Mouse (Mus musculus) forebrain, embryonic 11.5 days (tissue): ENCODE measurements around the gene Kcnma1. TPM values are rescaled to one million over a fixed set of nuclear protein-coding genes. Genes with fewer than 3 reads are reported as not detected.

Source experiments
- ATAC-seq: fragments of 200-750 bp; cut with Nextera tagmentation; replicated peaks from 2 replicates; pipeline ENCODE4 v1.8.0; 2017; ENCODE audit warnings: moderate TSS enrichment; ENCODE audit not compliant: low FRiP score
- DNase-seq: peaks from one replicate; pipeline ENCODE4 v3.0.0-alpha.2; 2017; ENCODE audit warnings: low spot score
- H3K27ac ChIP-seq: fragments of 300-500 bp; sonication (generic); 2 replicates; pipeline ENCODE4 v1.5.1; 2014; ENCODE audit warnings: low read depth, low read length
- H3K27me3 ChIP-seq: fragments of 300-500 bp; sonication (generic); 2 replicates; pipeline ENCODE4 v1.6.1; 2014; ENCODE audit warnings: mild to moderate bottlenecking, low read length, mixed read lengths; ENCODE audit not compliant: control insufficient read depth, insufficient read depth
- H3K36me3 ChIP-seq: fragments of 300-500 bp; sonication (generic); 2 replicates; pipeline ENCODE4 v1.6.1; 2014; ENCODE audit warnings: mild to moderate bottlenecking, low read length, moderate library complexity, mixed read lengths; ENCODE audit not compliant: control insufficient read depth, insufficient read depth
- H3K4me1 ChIP-seq: fragments of 300-500 bp; sonication (generic); replicated peaks from 2 replicates; pipeline ENCODE4 v1.6.1; 2014; ENCODE audit warnings: low read length, mixed read lengths; ENCODE audit not compliant: control insufficient read depth, insufficient read depth
- H3K4me2 ChIP-seq: fragments of 300-500 bp; sonication (generic); 2 replicates; pipeline ENCODE4 v1.6.1; 2014; ENCODE audit warnings: low read depth, mild to moderate bottlenecking, low read length, moderate library complexity, mixed read lengths; ENCODE audit not compliant: severe bottlenecking
- H3K4me3 ChIP-seq: fragments of 300-500 bp; sonication (generic); 2 replicates; pipeline ENCODE4 v1.5.1; 2014; ENCODE audit warnings: low read depth, low read length
- H3K9ac ChIP-seq: fragments of 300-500 bp; sonication (generic); 2 replicates; pipeline ENCODE4 v1.6.1; 2014; ENCODE audit warnings: low read length
- H3K9me3 ChIP-seq: fragments of 300-500 bp; sonication (generic); 2 replicates; pipeline ENCODE4 v1.6.1; 2016; ENCODE audit warnings: low read length, mixed read lengths; ENCODE audit not compliant: control insufficient read depth
- WGBS: fragments of 180-500 bp; shearing (Covaris S2); extraction: QIAGEN DNeasy Blood & Tissue Kit; methylation state at CpG from one replicate; pipeline ENCODE4 v1.1.7; 2014; 5-methylcytosine and 5-hydroxymethylcytosine counted together
- polyA plus RNA-seq: library from polyadenylated mRNA; unstranded; fragments of >200 nt; fragmentation: Nextera tagmentation; extraction: Ambion mirVana; gene quantifications from 2 replicates; pipeline ENCODE4 v1.2.1, GENCODE M21; 2014

Gene Kcnma1
- polyA plus RNA-seq, 1 experiment from 2014 or later, result 0.45 TPM

- H3K27me3 ChIP-seq, result no peaks in the 10 kb centered on the region
- H3K36me3 ChIP-seq, result no peaks in the 10 kb centered on the region
- 48% methylated on average over 4 of the region's 4 CpGs for whole genome bisulfite sequencing
- no peak overlapping the region for H3K27ac ChIP-seq
- no peak overlapping the region for H3K4me3 ChIP-seq
- no peak overlapping the region for H3K9ac ChIP-seq
- no peaks in the 10 kb centered on the region for H3K4me1 ChIP-seq
- ATAC-seq, result no peak
- no peaks in the 10 kb centered on the region for H3K9me3 ChIP-seq
- no peak for DNase-seq
- no peak overlapping the region for H3K4me2 ChIP-seq
Observed at GRCm38 (mm10) chr14:23266554-23267309, 747.6 kb downstream of the Kcnma1 start.

DNA sequence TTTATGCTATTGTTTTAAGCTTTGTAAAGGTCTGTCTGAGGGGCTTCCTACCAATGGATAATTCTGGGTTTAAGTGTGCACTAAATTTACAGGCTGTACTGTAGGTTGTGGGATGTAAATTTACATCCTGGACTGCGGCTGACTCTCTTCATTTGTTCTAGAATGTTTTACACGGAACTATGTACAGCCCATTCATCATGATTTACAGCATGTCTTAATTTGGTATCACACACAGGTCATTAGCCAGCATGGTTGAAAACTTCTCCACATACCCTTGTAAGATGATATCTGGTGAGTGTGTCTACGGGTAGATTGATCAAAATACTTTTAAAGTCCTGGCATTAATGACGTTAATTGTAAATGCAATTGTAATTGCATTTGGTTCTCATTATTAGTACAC is 761.1 kb downstream of the Kcnma1 start:
- no peaks in the 10 kb centered on the region for H3K4me1 ChIP-seq
- no peak for ATAC-seq
- no peak overlapping the region for H3K9ac ChIP-seq
- H3K4me3 ChIP-seq, result no peak overlapping the region
- H3K9me3 ChIP-seq, result no peaks in the 10 kb centered on the region
- 94% methylated on average over 4 of the region's 4 CpGs for whole genome bisulfite sequencing
- H3K27ac ChIP-seq, result no peak overlapping the region
- no peaks in the 10 kb centered on the region for H3K36me3 ChIP-seq
- no peaks in the 10 kb centered on the region for H3K27me3 ChIP-seq
- DNase-seq, result no peak
- H3K4me2 ChIP-seq, result no peak overlapping the region

DNA sequence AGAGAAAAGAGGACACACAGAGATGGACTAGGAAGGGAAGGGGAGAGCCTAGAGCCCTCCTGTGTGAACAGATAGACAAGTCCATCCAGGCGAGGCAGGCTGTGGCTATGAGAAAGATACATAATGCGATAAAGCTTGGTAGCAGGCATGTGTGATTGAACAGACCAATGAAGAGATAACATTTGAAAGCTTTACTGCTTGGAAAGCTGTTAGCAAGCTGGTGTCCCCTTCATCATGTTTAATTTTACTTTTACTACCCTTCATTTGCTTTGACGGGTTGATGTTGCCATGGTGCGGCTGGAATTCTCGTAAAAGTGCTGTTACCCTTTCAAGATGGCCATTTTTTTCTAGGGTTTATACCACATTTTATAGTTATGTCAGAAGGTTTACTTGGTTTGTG is 769.8 kb downstream of the Kcnma1 start:
- 88% methylated on average over 5 of the region's 5 CpGs for WGBS
- ATAC-seq, result no peak
- no peaks in the 10 kb centered on the region for H3K9me3 ChIP-seq

DNA sequence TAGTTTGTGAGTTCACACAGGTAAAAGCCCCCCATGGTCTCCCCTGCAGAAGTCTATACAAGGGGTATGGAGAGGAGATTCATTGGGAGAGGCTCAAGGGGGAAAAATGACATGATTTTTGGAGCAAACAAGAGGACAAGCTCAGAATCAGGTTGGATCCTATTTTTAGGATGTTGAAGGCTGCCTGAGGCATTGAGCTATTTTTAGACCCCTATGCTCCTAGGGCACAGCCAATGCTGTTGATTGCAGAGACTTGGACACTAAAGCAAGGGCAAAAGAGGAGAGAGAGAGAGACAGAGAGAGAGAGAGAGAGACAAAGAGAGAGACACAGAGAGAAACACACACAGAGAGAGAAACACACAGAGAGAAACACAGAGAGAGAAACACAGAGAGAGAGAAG is 770.4 kb downstream of the Kcnma1 start:
- H3K27ac ChIP-seq, result no peak overlapping the region
- no peaks in the 10 kb centered on the region for H3K4me1 ChIP-seq
- H3K9ac ChIP-seq, result no peak overlapping the region
- no peaks in the 10 kb centered on the region for H3K9me3 ChIP-seq
- no peaks in the 10 kb centered on the region for H3K27me3 ChIP-seq
- no peaks in the 10 kb centered on the region for H3K36me3 ChIP-seq
- no peak for ATAC-seq
- no peak overlapping the region for H3K4me3 ChIP-seq
- DNase-seq, result no peak
- no peak overlapping the region for H3K4me2 ChIP-seq

More for the DNA sequence above, 769.8 kb downstream of the Kcnma1 start:
- Histone ChIP-seq H3K4me1 (no peaks in the 10 kb centered on the region), H3K9ac (no peak overlapping the region), H3K27me3 (no peaks in the 10 kb centered on the region), H3K27ac (no peak overlapping the region), H3K4me2 (no peak overlapping the region), H3K36me3 (no peaks in the 10 kb centered on the region), H3K4me3 (no peak overlapping the region)
- no peak for DNase-seq

Other genes with a start within 250 kb of the Kcnma1 start
- 26.0 and 29.4 TPM in 2 replicates for gene Dlg5, start 231.4 kb upstream of the Kcnma1 start, polyA plus RNA-seq